Mouse (Mus musculus): ENCODE measurements around the gene Smagp. TPM values are rescaled to one million over a fixed set of nuclear protein-coding genes. Genes with fewer than 3 reads are reported as not detected.

Smagp gene
- polyA plus RNA-seq, 1 experiment from 2014 or later = 3.6 TPM

DNA sequence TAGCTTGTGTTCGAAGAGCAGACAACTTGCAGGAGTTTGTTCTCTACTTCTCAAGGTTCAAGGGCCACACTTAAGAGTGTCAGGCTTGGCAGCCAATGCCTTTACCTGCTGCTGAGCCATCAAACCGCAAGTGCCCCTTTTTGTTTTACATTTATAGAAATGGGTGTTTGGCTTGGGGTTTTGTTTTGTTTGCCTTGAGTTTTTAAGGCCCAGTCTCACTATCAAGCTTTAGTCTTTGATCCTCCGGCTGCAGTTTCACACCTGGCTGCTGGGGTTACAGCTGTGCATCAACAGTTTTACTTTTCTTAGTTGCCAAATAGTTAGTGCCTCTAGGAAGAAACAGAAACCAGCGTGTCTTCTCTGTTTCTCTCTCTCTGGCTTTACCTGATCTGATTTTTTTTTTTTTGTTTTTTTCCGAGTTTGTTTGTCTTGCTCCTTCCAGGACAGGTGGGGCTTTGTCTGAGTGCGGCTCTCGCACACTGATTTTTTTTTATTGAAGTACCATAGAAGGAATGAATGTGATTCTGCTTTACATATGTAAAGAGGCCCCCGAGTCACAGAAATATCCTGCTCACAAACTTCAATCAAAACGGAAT lies 38.4 kb downstream of the Smagp start:
- Histone ChIP-seq H3K27ac (ENCODE audit: low read depth, low read length) (peak overlapping the region; percentile 76; the same call in 1 of the 2 replicates), H3K4me1 (ENCODE audit: control insufficient read depth, insufficient read depth, low read depth, low read length) (peaks cover 10% of the 10 kb centered on the region), H3K4me2 (ENCODE audit: low read length) (peak overlapping the region; percentile 95), H3K27me3 (replicated peaks; ENCODE audit: control insufficient read depth, insufficient read depth, low read length) (no peaks in the 10 kb centered on the region), H3K9ac (ENCODE audit: low read depth, low read length) (peak overlapping the region; percentile 97), H3K36me3 (ENCODE audit: control insufficient read depth, insufficient read depth, low read length) (no peaks in the 10 kb centered on the region), H3K9me3 (ENCODE audit: control insufficient read depth, low read length) (no peaks in the 10 kb centered on the region), H3K4me3 (ENCODE audit: low read length) (peak overlapping the region; percentile 95)
- no peak for ATAC-seq
- 26% methylated on average over 9 of the region's 9 CpGs for WGBS

DNA sequence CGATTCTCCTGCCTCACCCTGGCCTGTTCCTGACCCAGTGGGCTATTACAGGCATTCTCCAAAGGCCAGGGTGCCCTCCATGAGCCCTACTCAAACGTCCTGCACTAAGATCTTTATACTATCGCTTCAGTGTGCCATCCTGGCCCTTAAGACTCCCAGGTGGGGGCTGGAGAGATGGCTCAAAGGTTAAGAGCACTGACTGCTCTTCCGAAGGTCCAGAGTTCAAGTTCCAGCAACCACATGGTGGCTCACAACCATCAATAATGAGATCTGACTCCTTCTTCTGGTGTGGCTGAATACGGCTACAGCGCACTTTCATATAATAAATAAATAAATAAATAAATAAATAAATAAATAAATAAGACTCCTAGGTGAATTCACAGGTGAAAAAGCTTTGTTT lies 43.9 kb downstream of the Smagp start:
- Histone ChIP-seq H3K9ac (ENCODE audit: low read depth, low read length) (no peak overlapping the region), H3K4me3 (ENCODE audit: low read length) (no peak overlapping the region), H3K27me3 (replicated peaks; ENCODE audit: control insufficient read depth, insufficient read depth, low read length) (no peaks in the 10 kb centered on the region), H3K4me2 (ENCODE audit: low read length) (no peak overlapping the region), H3K4me1 (ENCODE audit: control insufficient read depth, insufficient read depth, low read depth, low read length) (no peaks in the 10 kb centered on the region), H3K27ac (ENCODE audit: low read depth, low read length) (no peak overlapping the region), H3K9me3 (ENCODE audit: control insufficient read depth, low read length) (no peaks in the 10 kb centered on the region), H3K36me3 (ENCODE audit: control insufficient read depth, insufficient read depth, low read length) (peaks cover 11% of the 10 kb centered on the region)
- no peak for ATAC-seq
- WGBS = 84% methylated on average over 6 of the region's 6 CpGs

DNA sequence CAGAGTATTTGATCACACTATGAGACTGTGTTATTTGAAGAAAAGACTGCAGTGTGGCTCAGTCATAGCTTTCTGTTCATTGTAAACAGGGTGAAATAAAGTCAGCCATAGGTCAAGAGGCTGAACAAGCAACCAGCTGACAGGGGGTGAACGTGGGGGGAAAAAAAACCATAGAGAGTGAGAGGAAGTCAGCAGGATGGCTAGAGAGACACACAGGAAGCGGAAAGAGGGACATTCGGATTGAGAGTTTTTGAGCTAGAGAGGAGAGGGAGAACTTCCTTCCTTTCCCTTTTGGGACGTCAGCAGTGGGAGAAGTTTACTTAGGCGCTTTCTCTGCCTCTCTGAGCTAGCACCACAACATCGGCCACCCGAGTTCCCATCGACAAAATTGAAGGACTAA lies 46.3 kb downstream of the Smagp start:
- Histone ChIP-seq H3K9me3 (ENCODE audit: control insufficient read depth, low read length) (no peaks in the 10 kb centered on the region), H3K4me1 (ENCODE audit: control insufficient read depth, insufficient read depth, low read depth, low read length) (no peaks in the 10 kb centered on the region), H3K27me3 (replicated peaks; ENCODE audit: control insufficient read depth, insufficient read depth, low read length) (no peaks in the 10 kb centered on the region), H3K4me2 (ENCODE audit: low read length) (no peak overlapping the region), H3K27ac (ENCODE audit: low read depth, low read length) (no peak overlapping the region), H3K4me3 (ENCODE audit: low read length) (no peak overlapping the region), H3K36me3 (ENCODE audit: control insufficient read depth, insufficient read depth, low read length) (peaks cover 29% of the 10 kb centered on the region), H3K9ac (ENCODE audit: low read depth, low read length) (no peak overlapping the region)
- no peak for ATAC-seq
- WGBS = 74% methylated on average over 8 of the region's 8 CpGs

DNA sequence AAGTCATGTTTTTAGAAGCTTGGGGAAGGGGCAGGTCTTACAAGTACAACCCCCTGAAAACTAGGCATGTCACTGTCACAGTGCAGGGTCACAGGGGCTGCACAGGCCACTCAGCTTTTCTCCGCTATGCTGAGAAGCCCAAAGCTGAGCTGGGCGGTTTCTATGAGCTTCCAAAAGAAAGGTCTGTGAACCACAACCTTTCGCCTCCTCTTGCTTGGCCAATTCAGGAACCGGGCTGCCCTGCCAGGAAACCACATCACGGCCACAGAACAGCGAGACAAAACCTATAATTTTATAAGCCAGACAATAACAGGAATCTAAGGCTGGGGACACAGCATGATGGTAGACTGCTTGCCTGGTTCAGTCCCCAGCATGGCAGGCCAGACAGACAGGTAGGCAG lies 48.4 kb downstream of the Smagp start:
- Histone ChIP-seq H3K4me3 (ENCODE audit: low read length) (no peak overlapping the region), H3K9me3 (ENCODE audit: control insufficient read depth, low read length) (no peaks in the 10 kb centered on the region), H3K4me2 (ENCODE audit: low read length) (no peak overlapping the region), H3K36me3 (ENCODE audit: control insufficient read depth, insufficient read depth, low read length) (peaks cover 33% of the 10 kb centered on the region), H3K27me3 (replicated peaks; ENCODE audit: control insufficient read depth, insufficient read depth, low read length) (no peaks in the 10 kb centered on the region), H3K9ac (ENCODE audit: low read depth, low read length) (no peak overlapping the region), H3K4me1 (ENCODE audit: control insufficient read depth, insufficient read depth, low read depth, low read length) (no peaks in the 10 kb centered on the region), H3K27ac (ENCODE audit: low read depth, low read length) (no peak overlapping the region)
- ATAC-seq = no peak
- 75% methylated on average over 6 of the region's 6 CpGs for WGBS

DNA sequence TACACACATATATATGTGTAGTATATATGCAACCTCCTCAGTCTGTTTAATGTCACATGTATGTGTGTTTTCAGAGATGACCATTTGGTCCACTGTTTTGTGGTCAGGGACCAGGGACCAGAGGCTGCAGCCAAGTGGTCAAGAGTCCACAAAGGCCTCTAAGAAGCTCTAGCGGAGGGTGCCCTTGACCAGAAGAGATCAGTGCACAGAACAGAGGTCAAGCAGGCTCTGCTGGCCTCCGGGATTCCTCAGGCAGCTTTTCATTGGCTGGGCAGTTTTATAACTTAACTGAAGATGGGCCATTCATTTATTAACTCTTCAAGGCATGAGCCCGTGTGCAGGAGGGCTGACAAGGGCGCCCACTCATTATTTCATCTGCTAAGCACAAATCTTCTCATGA lies 49.6 kb downstream of the Smagp start:
- Histone ChIP-seq H3K9ac (ENCODE audit: low read depth, low read length) (no peak overlapping the region), H3K36me3 (ENCODE audit: control insufficient read depth, insufficient read depth, low read length) (peaks cover 36% of the 10 kb centered on the region)
- 80% methylated on average over 4 of the region's 4 CpGs for WGBS

DNA sequence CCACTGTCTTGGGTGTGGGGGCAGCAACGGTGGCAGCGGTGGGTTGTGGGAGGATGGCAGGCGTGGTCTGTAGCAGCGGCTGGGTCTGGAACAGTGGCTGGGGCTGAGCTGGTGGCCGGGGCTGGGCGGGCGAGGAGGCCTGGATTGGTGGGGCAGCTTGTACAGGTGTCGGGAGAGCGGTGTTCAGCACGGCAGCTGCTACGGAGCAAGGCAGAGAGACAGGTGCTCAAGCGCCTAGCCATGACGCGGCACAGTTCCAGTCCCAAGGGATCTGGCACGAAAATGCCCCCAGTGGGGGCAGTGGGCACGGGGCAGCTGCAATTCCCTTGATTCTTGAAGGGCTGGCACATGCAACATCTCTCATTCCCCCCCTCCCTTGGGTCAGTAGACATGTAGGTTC lies 50.8 kb downstream of the Smagp start:
- H3K4me2 ChIP-seq (ENCODE audit: low read length) = no peak overlapping the region
- peaks cover 31% of the 10 kb centered on the region for H3K36me3 ChIP-seq (ENCODE audit: control insufficient read depth, insufficient read depth, low read length)
- no peaks in the 10 kb centered on the region for H3K9me3 ChIP-seq (ENCODE audit: control insufficient read depth, low read length)
- no peak overlapping the region for H3K27ac ChIP-seq (ENCODE audit: low read depth, low read length)
- no peak for ATAC-seq
- H3K4me1 ChIP-seq (ENCODE audit: control insufficient read depth, insufficient read depth, low read depth, low read length) = no peaks in the 10 kb centered on the region
- H3K9ac ChIP-seq (ENCODE audit: low read depth, low read length) = no peak overlapping the region
- H3K4me3 ChIP-seq (ENCODE audit: low read length) = no peak overlapping the region
- WGBS = 92% methylated on average over 16 of the region's 16 CpGs
- no peaks in the 10 kb centered on the region for H3K27me3 ChIP-seq (replicated peaks; ENCODE audit: control insufficient read depth, insufficient read depth, low read length)

More for the DNA sequence above, 49.6 kb downstream of the Smagp start:
- no peak overlapping the region for H3K4me2 ChIP-seq (ENCODE audit: low read length)
- no peak overlapping the region for H3K27ac ChIP-seq (ENCODE audit: low read depth, low read length)
- H3K9me3 ChIP-seq (ENCODE audit: control insufficient read depth, low read length) = no peaks in the 10 kb centered on the region
- H3K4me3 ChIP-seq (ENCODE audit: low read length) = no peak overlapping the region
- no peaks in the 10 kb centered on the region for H3K4me1 ChIP-seq (ENCODE audit: control insufficient read depth, insufficient read depth, low read depth, low read length)
- no peaks in the 10 kb centered on the region for H3K27me3 ChIP-seq (replicated peaks; ENCODE audit: control insufficient read depth, insufficient read depth, low read length)
- no peak for ATAC-seq

DNA sequence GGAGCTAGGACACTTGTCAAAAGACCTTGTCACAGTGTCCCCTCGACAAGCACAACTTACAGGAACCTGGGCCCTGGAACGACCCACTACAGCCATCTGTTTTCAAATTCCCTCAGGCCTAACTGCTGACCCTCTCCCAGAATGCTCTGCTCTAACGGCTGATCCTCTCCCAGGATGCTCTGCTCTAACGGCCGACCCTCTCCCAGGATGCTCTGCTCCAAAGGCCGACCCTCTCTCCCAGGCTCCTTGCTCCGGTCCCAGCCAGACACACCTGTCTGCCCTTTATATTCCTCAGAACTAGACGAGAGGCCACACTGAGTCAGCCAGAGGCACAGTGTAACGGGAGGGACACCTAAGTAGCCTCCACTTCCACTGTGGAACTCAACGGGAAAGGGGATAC lies 56.6 kb downstream of the Smagp start:
- Histone ChIP-seq H3K36me3 (ENCODE audit: control insufficient read depth, insufficient read depth, low read length) (peaks cover 19% of the 10 kb centered on the region), H3K27ac (ENCODE audit: low read depth, low read length) (no peak overlapping the region), H3K9ac (ENCODE audit: low read depth, low read length) (no peak overlapping the region), H3K4me3 (ENCODE audit: low read length) (no peak overlapping the region), H3K4me2 (ENCODE audit: low read length) (no peak overlapping the region), H3K4me1 (ENCODE audit: control insufficient read depth, insufficient read depth, low read depth, low read length) (no peaks in the 10 kb centered on the region), H3K27me3 (replicated peaks; ENCODE audit: control insufficient read depth, insufficient read depth, low read length) (no peaks in the 10 kb centered on the region), H3K9me3 (ENCODE audit: control insufficient read depth, low read length) (no peaks in the 10 kb centered on the region)
- no peak for ATAC-seq
- 91% methylated on average over 10 of the region's 10 CpGs for WGBS

DNA sequence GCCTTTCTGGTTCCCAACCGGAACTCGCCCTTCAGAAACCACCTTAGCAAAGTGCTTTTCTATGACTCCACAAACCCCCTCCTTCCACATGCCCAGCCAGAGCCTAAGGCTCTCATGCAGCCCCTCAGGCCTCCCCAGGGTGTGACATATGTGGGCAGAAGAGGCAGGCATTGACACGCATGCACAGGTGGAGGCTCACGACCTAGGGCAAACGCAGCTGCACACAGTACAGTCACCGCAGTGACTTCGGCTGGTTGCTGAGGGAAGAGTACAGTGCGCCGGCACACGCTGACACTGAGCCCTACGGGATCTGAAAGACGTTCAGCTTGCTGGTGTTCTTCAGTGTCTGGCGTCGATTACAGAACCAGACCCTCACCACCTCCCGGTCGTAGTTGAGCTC lies 58.8 kb downstream of the Smagp start:
- Histone ChIP-seq H3K9ac (ENCODE audit: low read depth, low read length) (no peak overlapping the region), H3K4me1 (ENCODE audit: control insufficient read depth, insufficient read depth, low read depth, low read length) (peaks cover 4% of the 10 kb centered on the region), H3K27me3 (replicated peaks; ENCODE audit: control insufficient read depth, insufficient read depth, low read length) (no peaks in the 10 kb centered on the region), H3K27ac (ENCODE audit: low read depth, low read length) (no peak overlapping the region), H3K9me3 (ENCODE audit: control insufficient read depth, low read length) (no peaks in the 10 kb centered on the region), H3K4me2 (ENCODE audit: low read length) (no peak overlapping the region), H3K36me3 (ENCODE audit: control insufficient read depth, insufficient read depth, low read length) (peaks cover 16% of the 10 kb centered on the region), H3K4me3 (ENCODE audit: low read length) (no peak overlapping the region)
- WGBS = 88% methylated on average over 16 of the region's 16 CpGs
- no peak for ATAC-seq

DNA sequence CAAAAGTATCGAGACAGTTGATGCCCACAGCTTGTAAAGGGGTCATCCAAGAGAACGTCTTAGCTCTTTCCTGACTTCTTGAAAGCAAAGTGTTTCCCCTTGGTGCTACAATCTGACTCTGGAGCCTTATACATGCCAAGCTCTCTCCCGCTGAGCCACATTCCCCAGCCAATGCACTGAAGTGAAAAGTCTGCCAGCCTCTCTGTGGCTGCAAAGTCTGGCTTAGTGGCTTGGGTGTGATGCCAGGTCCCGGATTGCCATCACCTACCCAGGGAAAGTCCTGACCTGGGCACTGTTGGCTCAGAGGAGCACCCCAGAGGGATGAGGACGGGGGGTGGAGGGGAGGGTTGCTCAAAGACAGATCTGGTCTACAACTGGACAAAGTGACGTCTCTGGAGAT lies 59.9 kb downstream of the Smagp start:
- Histone ChIP-seq H3K27ac (ENCODE audit: low read depth, low read length) (no peak overlapping the region), H3K4me2 (ENCODE audit: low read length) (no peak overlapping the region), H3K4me1 (ENCODE audit: control insufficient read depth, insufficient read depth, low read depth, low read length) (peaks cover 4% of the 10 kb centered on the region), H3K9me3 (ENCODE audit: control insufficient read depth, low read length) (no peaks in the 10 kb centered on the region), H3K9ac (ENCODE audit: low read depth, low read length) (no peak overlapping the region), H3K27me3 (replicated peaks; ENCODE audit: control insufficient read depth, insufficient read depth, low read length) (no peaks in the 10 kb centered on the region), H3K4me3 (ENCODE audit: low read length) (no peak overlapping the region), H3K36me3 (ENCODE audit: control insufficient read depth, insufficient read depth, low read length) (peaks cover 14% of the 10 kb centered on the region; the same call in 1 of the 2 replicates)
- 88% methylated on average over 6 of the region's 6 CpGs for WGBS
- ATAC-seq = no peak

DNA sequence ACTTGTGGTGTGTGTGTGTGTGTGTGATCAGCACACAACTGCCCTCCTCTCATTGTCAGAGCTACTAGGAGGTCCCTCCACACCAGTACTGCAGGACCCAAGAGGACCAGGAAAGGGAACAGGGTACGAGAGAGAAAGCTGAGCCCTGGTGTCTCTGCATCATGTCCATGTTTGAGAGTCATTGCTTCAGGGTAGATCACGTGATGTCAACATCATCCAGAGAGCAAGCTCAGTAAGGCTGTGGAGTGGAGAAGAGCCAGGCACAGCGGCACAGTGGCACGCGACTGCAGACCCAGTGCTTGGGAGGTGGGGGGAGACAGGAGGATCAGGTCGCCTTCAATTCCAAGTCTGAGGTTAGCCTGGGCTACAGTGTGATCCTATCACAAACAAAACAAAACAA lies 60.3 kb downstream of the Smagp start:
- WGBS = 94% methylated on average over 6 of the region's 6 CpGs
- Histone ChIP-seq H3K27ac (ENCODE audit: low read depth, low read length) (no peak overlapping the region), H3K36me3 (ENCODE audit: control insufficient read depth, insufficient read depth, low read length) (peaks cover 14% of the 10 kb centered on the region; the same call in 1 of the 2 replicates), H3K4me1 (ENCODE audit: control insufficient read depth, insufficient read depth, low read depth, low read length) (peaks cover 4% of the 10 kb centered on the region), H3K27me3 (replicated peaks; ENCODE audit: control insufficient read depth, insufficient read depth, low read length) (no peaks in the 10 kb centered on the region), H3K9ac (ENCODE audit: low read depth, low read length) (no peak overlapping the region), H3K9me3 (ENCODE audit: control insufficient read depth, low read length) (no peaks in the 10 kb centered on the region), H3K4me2 (ENCODE audit: low read length) (no peak overlapping the region), H3K4me3 (ENCODE audit: low read length) (no peak overlapping the region)
- no peak for ATAC-seq
